Mouse (Mus musculus) lung, adult 2 months (tissue): ENCODE results near the gene Frat2. TPM values are rescaled to one million over a fixed set of nuclear protein-coding genes. Genes with fewer than 3 reads are reported as not detected.

Experiments
- DNase-seq: peaks from one replicate; pipeline ENCODE4 v3.0.0; 2022
- H3K4me1 ChIP-seq: fragments of 200-500 bp; 2 replicates; pipeline ENCODE4 v1.6.1; 2011; ENCODE audit warnings: low read length; ENCODE audit not compliant: control insufficient read depth, insufficient read depth
- H3K4me3 ChIP-seq: fragments of 200-500 bp; replicated peaks from 2 replicates; pipeline ENCODE3; 2011; ENCODE audit warnings: low read depth, mild to moderate bottlenecking, control low read depth, low read length; ENCODE audit errors: extremely low read depth
- CTCF ChIP-seq: fragments of 200-500 bp; IDR thresholded peaks from 2 replicates; pipeline ENCODE4 v1.5.1; 2011; ENCODE audit warnings: mild to moderate bottlenecking, low read length, control low read depth; ENCODE audit not compliant: insufficient read depth
- POLR2A ChIP-seq: fragments of 200-500 bp; IDR thresholded peaks from 2 replicates; pipeline ENCODE4 v1.6.1; 2011; ENCODE audit warnings: low read depth, mild to moderate bottlenecking, control low read depth, low read length, borderline replicate concordance; ENCODE audit errors: extremely low read depth
- WGBS: fragments of 180-500 bp; shearing (Covaris S2); methylation state at CpG from one replicate; pipeline ENCODE4 v1.1.7; 2018; 5-methylcytosine and 5-hydroxymethylcytosine counted together
- polyA plus RNA-seq: library from polyadenylated mRNA; depleted of rRNA; stranded (reverse); fragments of >200 nt; gene quantifications from 2 replicates; pipeline ENCODE4 v1.2.3, GENCODE M21; 2012

The Frat2 gene
- polyA plus RNA-seq, 1 experiment = 3.3 TPM

DNA sequence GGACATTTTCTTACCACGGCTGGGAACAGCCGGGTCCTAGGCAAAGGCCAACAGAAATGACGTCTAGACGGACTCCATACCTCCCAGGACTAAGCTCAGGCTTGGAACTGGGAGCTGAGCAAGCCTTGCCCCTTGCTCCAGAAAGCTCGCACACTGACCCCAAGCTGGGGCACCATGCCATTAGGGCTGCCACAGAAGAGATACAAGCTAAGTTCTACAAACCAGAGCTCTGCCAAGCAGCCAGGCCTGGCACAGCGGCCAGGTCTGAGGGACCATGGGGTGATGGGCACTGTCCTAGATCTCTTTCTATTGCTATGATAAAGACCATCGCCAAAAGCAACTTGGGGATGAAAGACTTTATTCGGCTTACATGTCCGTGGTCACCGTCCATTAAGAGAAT, 35.4 kb downstream of the Frat2 start:
- Histone ChIP-seq H3K4me1 (no peaks in the 10 kb centered on the region), H3K4me3 (no peak overlapping the region)
- no peak for DNase-seq
- WGBS = 84% methylated on average over 10 of the region's 10 CpGs
- no peak for TF ChIP-seq CTCF
- TF ChIP-seq POLR2A = no peak

GRCm38 (mm10) chr19:41810074-41810473, 37.9 kb downstream of the Frat2 start:
- Histone ChIP-seq H3K4me1 (no peaks in the 10 kb centered on the region), H3K4me3 (no peak overlapping the region)
- WGBS = 83% methylated on average over 5 of the region's 5 CpGs
- TF ChIP-seq CTCF (no peak), POLR2A (no peak)
- no peak for DNase-seq

DNA sequence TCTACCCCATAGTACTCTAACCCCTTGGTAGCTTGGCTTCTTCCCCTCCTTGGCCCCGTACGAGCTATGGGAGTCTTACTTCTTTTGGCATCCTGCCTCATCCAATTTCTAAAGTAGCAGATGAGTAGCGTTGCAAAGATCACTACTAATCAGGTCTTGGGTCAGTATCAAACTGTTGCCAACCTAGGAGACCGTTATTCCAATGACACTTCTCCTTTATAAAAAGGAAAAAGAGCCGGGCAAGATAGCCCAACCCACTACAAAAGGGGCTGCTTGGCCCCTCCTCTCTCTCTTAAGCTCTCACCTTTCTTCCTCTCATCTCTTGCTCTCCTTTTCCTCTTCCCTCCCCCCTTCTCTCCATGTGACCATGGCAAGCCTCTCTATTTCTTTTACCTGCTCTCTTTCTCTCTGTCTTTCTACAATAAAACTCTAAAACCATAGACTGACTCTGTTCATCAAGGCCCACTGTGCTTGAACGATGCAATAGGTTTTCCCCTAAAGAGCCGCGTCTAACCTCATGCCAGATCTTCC, 39.8 kb downstream of the Frat2 start:
- Histone ChIP-seq H3K4me1 (no peaks in the 10 kb centered on the region), H3K4me3 (no peak overlapping the region)
- TF ChIP-seq POLR2A (no peak), CTCF (no peak)
- 65% methylated on average over 8 of the region's 8 CpGs for WGBS
- no peak for DNase-seq

GRCm38 (mm10) chr19:41807497-41807896, 40.4 kb downstream of the Frat2 start:
- H3K4me1 ChIP-seq = no peaks in the 10 kb centered on the region
- DNase-seq = no peak
- no peak for TF ChIP-seq CTCF
- TF ChIP-seq POLR2A = no peak
- no peak overlapping the region for H3K4me3 ChIP-seq
- 49% methylated on average over 9 of the region's 9 CpGs for WGBS

DNA sequence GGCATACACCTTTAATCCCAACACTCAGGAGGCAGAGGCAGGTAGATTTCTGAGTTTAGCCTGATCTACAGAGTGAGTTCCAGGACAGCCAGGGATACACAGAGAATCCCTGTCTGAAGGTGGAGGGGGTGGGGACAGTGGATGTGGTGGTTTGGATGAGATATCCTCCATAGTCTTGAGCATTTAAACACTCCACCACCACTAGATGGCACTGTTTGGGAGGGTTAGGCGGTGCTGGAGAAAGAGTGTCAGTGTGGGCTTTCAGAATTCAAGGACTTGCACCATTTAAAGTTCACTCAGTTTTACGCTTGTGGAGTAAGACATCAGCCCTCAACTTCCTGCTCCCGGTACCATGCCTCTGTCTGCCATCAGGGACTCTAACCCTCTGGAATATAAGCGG, 42.1 kb downstream of the Frat2 start:
- TF ChIP-seq POLR2A (no peak), CTCF (no peak)
- 89% methylated on average over 4 of the region's 4 CpGs for WGBS
- Histone ChIP-seq H3K4me3 (no peak overlapping the region), H3K4me1 (no peaks in the 10 kb centered on the region)
- DNase-seq = no peak

GRCm38 (mm10) chr19:41803322-41803721, 44.6 kb downstream of the Frat2 start:
- 42% methylated on average over 7 of the region's 7 CpGs for WGBS

DNA sequence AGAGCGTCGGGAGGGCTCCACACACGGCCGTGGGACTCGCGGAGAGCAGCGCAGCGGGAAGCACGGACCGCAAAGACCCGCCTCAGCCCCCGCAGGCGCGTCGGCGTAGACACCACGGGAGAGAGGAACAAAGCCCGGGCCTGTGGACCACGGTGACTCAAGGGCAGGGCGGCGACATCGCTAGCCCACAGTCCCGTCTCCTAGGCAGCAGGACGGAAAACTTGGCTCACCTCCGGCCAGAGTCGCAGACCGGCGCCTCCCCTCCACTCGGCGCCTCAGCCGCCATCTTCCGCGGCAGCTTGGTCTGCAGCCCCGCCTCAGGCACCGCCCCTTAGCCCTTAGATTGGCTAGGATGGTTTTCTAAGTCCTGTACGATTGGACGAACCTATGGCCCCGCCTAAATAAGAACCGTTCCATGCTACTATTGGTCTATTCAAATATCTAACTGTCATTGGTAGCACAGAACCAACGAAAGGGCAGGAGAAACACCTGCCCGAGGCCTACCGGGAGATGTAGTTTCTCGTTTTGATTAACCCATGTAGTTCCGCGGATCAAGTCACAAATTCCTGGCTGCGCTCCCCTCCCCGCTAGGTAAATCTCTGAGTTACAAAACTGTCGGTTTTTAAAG, 46.1 kb downstream of the Frat2 start, which contains the start of gene Arhgap19:
Arhgap19 (minus strand) TSS at position 306 of the 628 bp plus-strand sequence.
- DNase-seq = peak; percentile 88
- WGBS = under 1% methylated on average over 48 of the region's 48 CpGs
- no peaks in the 10 kb centered on the region for H3K4me1 ChIP-seq
- TF ChIP-seq CTCF (no peak), POLR2A (peak; percentile 57; the same call in 1 of the 2 replicates)
- peak within 1 kb of the TSS; percentile 92 for H3K4me3 ChIP-seq

More at GRCm38 (mm10) chr19:41803322-41803721, 44.6 kb downstream of the Frat2 start:
- no peak for TF ChIP-seq POLR2A
- no peak for TF ChIP-seq CTCF
- Histone ChIP-seq H3K4me1 (no peaks in the 10 kb centered on the region), H3K4me3 (no peak overlapping the region)
- no peak for DNase-seq

GRCm38 (mm10) chr19:41800986-41801741, 46.8 kb downstream of the Frat2 start:
- TF ChIP-seq POLR2A (no peak), CTCF (no peak)
- 2% methylated on average over 26 of the region's 26 CpGs for WGBS
- DNase-seq = no peak
- Histone ChIP-seq H3K4me1 (no peaks in the 10 kb centered on the region), H3K4me3 (peak overlapping the region; percentile 92)

GRCm38 (mm10) chr19:41800451-41800850, 47.5 kb downstream of the Frat2 start:
- Histone ChIP-seq H3K4me3 (no peak overlapping the region), H3K4me1 (no peaks in the 10 kb centered on the region)
- DNase-seq = no peak
- 47% methylated on average over 6 of the region's 6 CpGs for WGBS
- TF ChIP-seq POLR2A = no peak
- no peak for TF ChIP-seq CTCF
